Mouse (Mus musculus) stomach, postnatal 0 days (tissue): Measurements from ENCODE around the gene Rimbp2.

ENCODE experiments used
- CTCF ChIP-seq: IDR thresholded peaks from 2 replicates; pipeline ENCODE4 v1.5.1; 2016; ENCODE audit warnings: antibody characterized with exemption, low read depth, mild to moderate bottlenecking, moderate library complexity
- EP300 ChIP-seq: optimal IDR thresholded peaks from 2 replicates; pipeline ENCODE3; 2016; ENCODE audit warnings: antibody characterized with exemption

DNA sequence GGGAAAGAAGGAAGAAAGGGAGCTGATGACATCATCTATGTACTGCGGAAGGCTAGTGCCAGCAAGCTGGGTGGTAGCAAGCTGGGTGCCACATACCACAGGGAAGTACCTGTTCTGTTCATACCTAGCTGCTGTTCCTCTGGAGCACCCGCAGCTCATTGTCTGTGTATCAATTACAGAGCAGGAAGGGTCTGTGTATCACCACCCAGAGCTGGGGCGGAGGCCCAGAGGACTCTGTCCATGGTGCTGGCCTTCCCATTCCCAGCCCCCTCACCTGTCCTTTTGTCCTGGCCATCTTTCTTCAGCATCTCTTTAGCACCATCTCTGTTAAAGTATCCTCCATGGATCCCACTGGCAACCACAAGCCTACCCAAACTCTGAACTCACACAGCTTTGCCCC is 74.2 kb downstream of the Rimbp2 start:
- TF ChIP-seq CTCF = no peak
- no peak for TF ChIP-seq EP300
